Mouse (Mus musculus) CH12.LX (cell line): ENCODE results near the gene Zcchc8. TPM values are rescaled to one million over a fixed set of nuclear protein-coding genes. Genes with fewer than 3 reads are reported as not detected.

ENCODE experiments used
- DNase-seq: peaks from one replicate; pipeline ENCODE4 v3.0.0-alpha.2; 2013; ENCODE audit errors: extremely low read depth
- H3K27ac ChIP-seq: 2 replicates; pipeline ENCODE4 v1.5.1; 2012; ENCODE audit warnings: low read depth, mild to moderate bottlenecking, control low read depth, moderate library complexity; ENCODE audit not compliant: insufficient read depth
- H3K27me3 ChIP-seq: replicated peaks from 2 replicates; pipeline ENCODE3; 2012; ENCODE audit warnings: inconsistent platforms
- H3K36me3 ChIP-seq, 2 experiments: replicated peaks in 1 of 2; 2 replicates each; pipeline versions ENCODE3 to v1.6.1; 2012; ENCODE audit warnings: inconsistent platforms in 1 of 2, low read length in 1 of 2, mild to moderate bottlenecking in 1 of 2, mixed read lengths in 1 of 2, moderate library complexity in 1 of 2; ENCODE audit not compliant: control insufficient read depth in 1 of 2, insufficient read depth in 1 of 2
- H3K4me1 ChIP-seq, 2 experiments: 2 replicates each; pipeline ENCODE4 v1.6.1; 2012; ENCODE audit warnings: inconsistent platforms in 1 of 2, moderate library complexity in 1 of 2; ENCODE audit not compliant: insufficient read depth in 2 of 2, control insufficient read depth in 1 of 2
- H3K4me2 ChIP-seq: 2 replicates; pipeline ENCODE4 v1.6.1; 2012; ENCODE audit warnings: low read depth, mild to moderate bottlenecking, control low read depth; ENCODE audit not compliant: poor library complexity, insufficient read depth, severe bottlenecking
- H3K4me3 ChIP-seq, 3 experiments: fragments of 150-350 bp in 1 of 3; sonication (generic) in 1 of 3; replicated peaks in 1 of 3; 2 replicates each; pipeline versions ENCODE3 to v1.5.1; 2011 to 2012; ENCODE audit warnings: low read depth in 2 of 3, low read length in 2 of 3, mild to moderate bottlenecking in 2 of 3, moderate library complexity in 2 of 3, control low read depth in 1 of 3, improper control_type of control experiment in 1 of 3, inconsistent platforms in 1 of 3, mixed read lengths in 1 of 3; ENCODE audit not compliant: poor library complexity in 1 of 3
- H3K79me2 ChIP-seq: replicated peaks from 2 replicates; pipeline ENCODE4 v1.6.1; 2012; ENCODE audit warnings: mild to moderate bottlenecking, moderate library complexity; ENCODE audit not compliant: control insufficient read depth, poor library complexity, insufficient read depth, severe bottlenecking; ENCODE audit errors: extremely low read depth
- H3K9ac ChIP-seq: 2 replicates; pipeline ENCODE4 v1.6.1; 2012; ENCODE audit warnings: low read depth, mild to moderate bottlenecking, control low read depth, moderate library complexity; ENCODE audit not compliant: insufficient read depth
- H3K9me3 ChIP-seq: replicated peaks from 2 replicates; pipeline ENCODE3; 2012; ENCODE audit warnings: low read length, inconsistent platforms, mixed read lengths
- CHD1 ChIP-seq: IDR thresholded peaks from 2 replicates; pipeline ENCODE4 v1.6.1; 2012; ENCODE audit warnings: low read depth, low read length, improper control_type of control experiment, inconsistent platforms
- CHD2 ChIP-seq: IDR thresholded peaks from 2 replicates; pipeline ENCODE4 v1.6.1; 2011; ENCODE audit warnings: low read length, improper control_type of control experiment
- CTCF ChIP-seq, 2 experiments: IDR thresholded peaks in 1 of 2; conservative IDR thresholded peaks in 1 of 2; 2 replicates each; pipeline ENCODE4 v1.5.1; 2011 to 2012; ENCODE audit warnings: low read depth in 2 of 2, low read length in 2 of 2, improper control_type of control experiment in 1 of 2, inconsistent platforms in 1 of 2, mild to moderate bottlenecking in 1 of 2, moderate library complexity in 1 of 2
- ELF1 ChIP-seq: IDR thresholded peaks from 2 replicates; pipeline ENCODE4 v1.6.1; 2014; ENCODE audit warnings: low read depth, mild to moderate bottlenecking, inconsistent platforms, low read length, improper control_type of control experiment
- HCFC1 ChIP-seq: IDR thresholded peaks from 2 replicates; pipeline ENCODE4 v1.6.1; 2012; ENCODE audit warnings: low read depth, mild to moderate bottlenecking, inconsistent platforms, low read length, improper control_type of control experiment
- IRF4 ChIP-seq: IDR thresholded peaks from 2 replicates; pipeline ENCODE4 v1.6.1; 2014; ENCODE audit warnings: low read depth, mild to moderate bottlenecking, inconsistent platforms, low read length, improper control_type of control experiment
- JUN ChIP-seq: IDR thresholded peaks from 2 replicates; pipeline ENCODE4 v1.6.1; 2011; ENCODE audit warnings: low read depth, mild to moderate bottlenecking, low read length, improper control_type of control experiment, moderate library complexity; ENCODE audit not compliant: insufficient read depth
- KAT2A ChIP-seq: IDR thresholded peaks from 2 replicates; pipeline ENCODE4 v1.6.1; 2012; ENCODE audit warnings: low read length, improper control_type of control experiment, inconsistent platforms; ENCODE audit not compliant: insufficient replicate concordance
- MAFK ChIP-seq: IDR thresholded peaks from 2 replicates; pipeline ENCODE4 v1.6.1; 2011; ENCODE audit warnings: low read length, improper control_type of control experiment; ENCODE audit not compliant: insufficient replicate concordance
- MAX ChIP-seq: IDR thresholded peaks from 2 replicates; pipeline ENCODE4 v1.6.1; 2011; ENCODE audit warnings: low read length, improper control_type of control experiment
- MAZ ChIP-seq: IDR thresholded peaks from 2 replicates; pipeline ENCODE4 v1.6.1; 2012; ENCODE audit warnings: low read depth, mild to moderate bottlenecking, inconsistent platforms, low read length, improper control_type of control experiment, moderate library complexity
- MYC ChIP-seq: IDR thresholded peaks from 2 replicates; pipeline ENCODE4 v1.6.1; 2011; ENCODE audit warnings: low read depth, mild to moderate bottlenecking, improper control_type of control experiment, low read length
- POLR2AphosphoS2 ChIP-seq: IDR thresholded peaks from 2 replicates; pipeline ENCODE4 v1.6.1; 2011; ENCODE audit warnings: low read depth, low read length, improper control_type of control experiment
- SIN3A ChIP-seq: IDR thresholded peaks from 2 replicates; pipeline ENCODE4 v1.6.1; 2012; ENCODE audit warnings: low read length, improper control_type of control experiment, inconsistent platforms
- SMC3 ChIP-seq: IDR thresholded peaks from 2 replicates; pipeline ENCODE4 v1.6.1; 2011; ENCODE audit warnings: low read depth, low read length, improper control_type of control experiment
- USF1 ChIP-seq: IDR thresholded peaks from 2 replicates; pipeline ENCODE4 v1.6.1; 2014; ENCODE audit warnings: low read depth, mild to moderate bottlenecking, inconsistent platforms, low read length, improper control_type of control experiment
- USF2 ChIP-seq: conservative IDR thresholded peaks from 2 replicates; pipeline ENCODE4 v1.6.1; 2011; ENCODE audit warnings: low read depth, low read length, improper control_type of control experiment
- ZNF384 ChIP-seq: IDR thresholded peaks from 2 replicates; pipeline ENCODE4 v1.6.1; 2012; ENCODE audit warnings: low read depth, low read length, improper control_type of control experiment, inconsistent platforms
- dilution Hi-C: fragments of 300-500 bp; cut with MboI; formaldehyde crosslinking; loops from 2 replicates; pipeline ENCODE4 v1.14.3; 2020; ENCODE audit warnings: low sequenced_read_pairs; ENCODE audit not compliant: extremely low pct_unique_long_range_greater_than_20kb, extremely low pct_ligation_motif_present
- in situ Hi-C: fragments of 300-500 bp; cut with MboI; formaldehyde crosslinking; loops from 3 replicates; pipeline ENCODE4 v1.14.3; 2019; ENCODE audit warnings: low sequenced_read_pairs, low pct_ligation_motif_present, low pct_unique_long_range_greater_than_20kb, mixed read lengths
- polyA plus RNA-seq: library from polyadenylated mRNA; unstranded; fragments of >175 nt; gene quantifications from 2 replicates; pipeline ENCODE4 v1.2.1, GENCODE M21; 2012; ENCODE audit warnings: low read depth; ENCODE audit not compliant: insufficient read length
- total RNA-seq, 2 experiments: library from RNA; depleted of rRNA; stranded (reverse); fragments of 300-350 nt in 1 of 2; fragments of >200 nt in 1 of 2; gene quantifications; 2 replicates each; pipeline ENCODE4 v1.2.3; 2012 to 2014

Gene Zcchc8
- total and polyA plus RNA-seq, 3 experiments = 15.2 to 77.2 (median 24.4) TPM

DNA sequence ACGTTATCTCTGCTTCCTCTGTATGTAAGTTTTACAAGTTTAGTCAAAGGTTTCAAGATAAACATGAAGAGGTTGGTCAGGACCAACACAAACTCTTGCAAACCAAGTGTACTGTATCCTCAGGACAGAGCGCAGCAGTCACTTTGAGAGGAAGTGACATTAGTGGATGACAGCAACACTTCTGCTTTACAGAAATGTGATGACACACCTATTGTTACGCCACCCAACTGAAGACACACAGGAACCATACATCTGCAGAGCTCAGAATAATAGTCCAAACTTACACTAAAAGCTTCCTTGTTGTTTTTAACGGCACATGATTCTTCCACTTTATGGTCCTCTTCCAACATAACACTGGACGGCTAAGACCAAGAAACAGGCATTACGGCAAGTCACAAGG is 7.1 kb downstream of the Zcchc8 start:
- in situ Hi-C loops = no loop called here
- H3K27me3 ChIP-seq = no peaks in the 10 kb centered on the region
- peaks cover 4 to 20% of the 10 kb centered on the region in 2 experiments; a peak in 3 of 4 replicates for H3K4me1 ChIP-seq
- H3K27ac ChIP-seq = no peak overlapping the region
- TF ChIP-seq CHD2 (no peak), SIN3A (no peak), MAZ (no peak), MYC (no peak), MAX (no peak), USF1 (no peak), CHD1 (no peak), POLR2AphosphoS2 (no peak), MAFK (no peak), HCFC1 (no peak), JUN (no peak), SMC3 (no peak), ZNF384 (no peak), ELF1 (no peak), CTCF (conservative IDR thresholded peaks at IDR 0.05 in 1 of 2, IDR thresholded peaks at IDR 0.05 in 1 of 2; ENCODE audit: low read depth in 2 of 2, low read length in 2 of 2) (no peak), IRF4 (no peak)
- dilution Hi-C loops = no loop called here
- peaks cover 25% of the 10 kb centered on the region for H3K79me2 ChIP-seq
- H3K4me2 ChIP-seq = no peak overlapping the region
- no peak overlapping the region for H3K9ac ChIP-seq
- DNase-seq = no peak
- H3K36me3 ChIP-seq = peaks cover 64 to 91% of the 10 kb centered on the region in 2 experiments
- H3K4me3 ChIP-seq = no peak overlapping the region
- H3K9me3 ChIP-seq = no peaks in the 10 kb centered on the region

DNA sequence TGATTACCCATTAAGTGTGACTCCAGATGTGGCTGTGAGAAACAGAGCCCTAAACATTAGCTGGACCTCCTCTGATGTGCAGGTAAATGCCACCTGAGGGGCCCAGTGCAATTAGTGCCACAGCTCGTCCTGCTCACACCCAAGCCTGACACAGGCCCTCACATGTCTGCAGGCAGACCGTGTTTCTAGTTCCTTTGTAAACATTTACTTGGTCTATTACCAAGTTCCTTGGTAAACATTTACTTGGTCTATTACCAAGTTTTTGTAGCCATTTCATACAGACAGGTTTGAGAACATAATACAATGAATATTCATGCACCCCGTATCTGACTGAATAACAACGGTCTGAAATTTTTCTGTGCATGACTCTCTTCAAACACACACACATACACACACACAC is 11.3 kb downstream of the Zcchc8 start:
- dilution Hi-C loops (no loop called here), in situ Hi-C loops (no loop called here)
- H3K36me3 ChIP-seq = peaks cover 78 to 92% of the 10 kb centered on the region in 2 experiments

More for the DNA sequence above, 11.3 kb downstream of the Zcchc8 start:
- Histone ChIP-seq H3K4me1 (no peaks in the 10 kb centered on the region), H3K27me3 (no peaks in the 10 kb centered on the region), H3K27ac (no peak overlapping the region), H3K9me3 (no peaks in the 10 kb centered on the region), H3K79me2 (no peaks in the 10 kb centered on the region), H3K4me3 (no peak overlapping the region), H3K9ac (no peak overlapping the region), H3K4me2 (no peak overlapping the region)
- DNase-seq = no peak
- no peak for TF ChIP-seq KAT2A
- TF ChIP-seq USF2 = no peak
- no peak for TF ChIP-seq MAZ
- no peak for TF ChIP-seq CHD1
